Mouse (Mus musculus) neural tube, embryonic 15.5 days (tissue): ENCODE results near the gene Trrap. TPM values are rescaled to one million over a fixed set of nuclear protein-coding genes. Genes with fewer than 3 reads are reported as not detected.
A peak's percentile ranks its signal among the peaks of the same experiment; 100 is the strongest.
"Not testable (repeated sequence)": the region's sequence is repeated elsewhere in the genome, so short reads cannot be mapped to it uniquely, and the experiment has no call there.

Source experiments
- ATAC-seq: fragments of 200-750 bp; cut with Nextera tagmentation; 2 replicates; pipeline ENCODE4 v1.8.0; 2017; ENCODE audit warnings: mild to moderate bottlenecking, moderate TSS enrichment, moderate library complexity; ENCODE audit not compliant: low FRiP score
- H3K27ac ChIP-seq: fragments of 300-500 bp; sonication (generic); replicated peaks from 2 replicates; pipeline ENCODE4 v1.5.1; 2015; ENCODE audit warnings: mild to moderate bottlenecking, inconsistent platforms
- H3K27me3 ChIP-seq: fragments of 300-500 bp; sonication (generic); replicated peaks from 2 replicates; pipeline ENCODE4 v1.6.1; 2015; ENCODE audit warnings: inconsistent platforms
- H3K36me3 ChIP-seq: fragments of 300-500 bp; sonication (generic); 2 replicates; pipeline ENCODE4 v1.6.1; 2015; ENCODE audit warnings: inconsistent platforms
- H3K4me1 ChIP-seq: fragments of 300-500 bp; sonication (generic); 2 replicates; pipeline ENCODE4 v1.6.1; 2015; ENCODE audit warnings: inconsistent platforms
- H3K4me2 ChIP-seq: fragments of 300-500 bp; sonication (generic); 2 replicates; pipeline ENCODE4 v1.6.1; 2015; ENCODE audit warnings: inconsistent platforms, mild to moderate bottlenecking, moderate library complexity
- H3K4me3 ChIP-seq: fragments of 300-500 bp; sonication (generic); replicated peaks from 2 replicates; pipeline ENCODE4 v1.5.1; 2015; ENCODE audit warnings: mild to moderate bottlenecking, inconsistent platforms
- H3K9ac ChIP-seq: fragments of 300-500 bp; sonication (generic); replicated peaks from 2 replicates; pipeline ENCODE4 v1.6.1; 2015; ENCODE audit warnings: mild to moderate bottlenecking, inconsistent platforms
- H3K9me3 ChIP-seq: fragments of 300-500 bp; sonication (generic); replicated peaks from 2 replicates; pipeline ENCODE4 v1.6.1; 2016; ENCODE audit warnings: inconsistent platforms
- WGBS: fragments of 180-500 bp; shearing (Covaris S2); methylation state at CpG from one replicate; pipeline ENCODE4 v1.1.7; 2015; ENCODE audit warnings: mixed read lengths; 5-methylcytosine and 5-hydroxymethylcytosine counted together
- polyA plus RNA-seq: library from polyadenylated mRNA; unstranded; fragments of >200 nt; fragmentation: Nextera tagmentation; extraction: Ambion mirVana; gene quantifications from 2 replicates; pipeline ENCODE4 v1.2.1, GENCODE M21; 2015

Trrap gene
- polyA plus RNA-seq: 61.2 and 64.5 TPM in 2 replicates

DNA sequence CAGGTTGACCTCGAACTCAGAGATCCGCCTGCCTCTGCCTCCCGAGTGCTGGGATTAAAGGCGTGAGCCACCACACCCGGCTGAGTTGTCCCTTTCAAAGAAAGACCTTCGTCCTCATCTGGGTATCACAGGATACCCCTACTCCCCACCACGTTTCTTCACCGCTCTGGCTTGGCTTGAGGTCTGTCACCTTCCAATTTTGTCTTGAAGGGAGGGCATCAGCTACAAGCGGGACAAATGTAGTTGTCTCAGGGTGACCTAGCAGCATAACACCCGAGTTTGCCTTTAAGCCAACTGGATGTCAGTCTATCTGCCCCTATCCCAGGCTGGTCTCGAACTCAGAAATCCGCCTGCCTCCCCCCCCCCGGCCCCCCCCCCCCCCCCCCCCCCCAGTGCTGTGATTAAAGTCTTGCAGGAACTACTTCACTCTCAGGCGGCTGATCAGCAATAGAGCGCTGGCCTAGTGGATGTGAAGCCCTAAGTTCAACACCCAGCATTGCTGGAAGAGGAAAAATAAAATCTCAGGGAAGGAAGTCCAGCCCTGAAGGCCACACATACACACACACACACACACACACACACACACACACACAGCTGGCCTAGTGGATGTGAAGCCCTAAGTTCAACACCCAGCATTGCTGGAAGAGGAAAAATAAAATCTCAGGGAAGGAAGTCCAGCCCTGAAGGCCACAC, at the start of gene Trrap:
Trrap (plus strand) TSS at position 627 of the 693 bp plus-strand sequence.
- ATAC-seq: peak; percentile 12
- H3K9me3 ChIP-seq, H3K27me3 ChIP-seq: not testable (repeated sequence)
- Histone ChIP-seq H3K9ac (peak within 1 kb of the TSS; percentile 82), H3K4me3 (peak within 1 kb of the TSS; percentile 92), H3K4me2 (peak within 1 kb of the TSS; percentile 77), H3K27ac (peak within 1 kb of the TSS; percentile 99), H3K4me1 (peaks cover 16% of the 10 kb centered on the region), H3K36me3 (peaks cover 11% of the 10 kb centered on the region)
- 83% methylated on average over 14 of the region's 15 CpGs for WGBS

DNA sequence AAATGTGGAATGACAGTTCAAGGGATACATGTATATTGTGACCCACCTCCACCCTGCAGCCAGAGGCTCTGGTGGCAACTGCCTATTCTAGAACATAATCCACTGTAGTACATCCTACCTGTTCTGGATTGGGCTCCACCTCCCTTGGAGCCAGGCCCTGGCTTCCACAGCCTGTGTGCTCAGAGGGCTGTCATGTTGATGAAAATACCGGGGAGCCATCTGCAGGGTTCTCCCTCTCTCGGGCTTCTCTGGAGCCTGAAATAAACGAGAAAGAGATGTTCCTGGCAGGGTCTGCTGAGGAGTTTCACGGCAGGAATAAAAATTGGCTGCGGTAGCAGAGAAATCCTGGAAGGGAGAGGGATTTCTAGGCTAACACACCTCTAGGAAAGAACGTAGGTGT, 47.8 kb upstream of the Trrap start:
- H3K4me2 ChIP-seq: no peak overlapping the region
- H3K9ac ChIP-seq: no peak overlapping the region
- H3K4me1 ChIP-seq: peaks cover 5% of the 10 kb centered on the region; the same call in 1 of the 2 replicates
- H3K36me3 ChIP-seq: no peaks in the 10 kb centered on the region
- H3K9me3 ChIP-seq: no peaks in the 10 kb centered on the region
- no peaks in the 10 kb centered on the region for H3K27me3 ChIP-seq
- no peak overlapping the region for H3K4me3 ChIP-seq
- 57% methylated on average over 6 of the region's 6 CpGs for WGBS
- no peak for ATAC-seq
- H3K27ac ChIP-seq: peak overlapping the region; percentile 28; the same call in 1 of the 2 replicates

DNA sequence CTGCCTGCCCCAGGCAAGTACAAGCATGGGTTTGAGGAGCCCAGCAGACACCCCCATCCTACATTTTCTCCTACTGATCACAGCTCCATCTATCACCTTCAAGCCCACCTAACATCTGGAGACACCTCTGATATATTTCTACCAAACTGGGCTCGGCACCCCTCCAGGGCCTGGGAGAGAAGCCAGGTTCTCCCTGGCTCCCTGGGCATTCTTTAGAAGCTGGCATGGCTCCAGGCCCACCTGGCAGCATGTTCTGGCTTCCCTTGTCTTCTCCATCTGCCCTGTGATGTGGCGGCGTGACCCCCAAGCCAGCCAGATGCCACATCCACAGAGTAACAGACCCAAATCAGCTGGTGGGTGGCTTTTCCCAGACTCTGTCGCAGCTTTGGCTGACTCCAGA, 47.3 kb upstream of the Trrap start:
- Histone ChIP-seq H3K4me1 (peaks cover 5% of the 10 kb centered on the region; the same call in 1 of the 2 replicates), H3K27me3 (no peaks in the 10 kb centered on the region), H3K4me2 (no peak overlapping the region), H3K9me3 (no peaks in the 10 kb centered on the region), H3K36me3 (no peaks in the 10 kb centered on the region), H3K4me3 (no peak overlapping the region), H3K9ac (no peak overlapping the region), H3K27ac (0 out of 2 replicates have a peak overlapping the region, but pooled peaks have one; percentile 28)
- no peak for ATAC-seq
- WGBS: 61% methylated on average over 4 of the region's 4 CpGs

DNA sequence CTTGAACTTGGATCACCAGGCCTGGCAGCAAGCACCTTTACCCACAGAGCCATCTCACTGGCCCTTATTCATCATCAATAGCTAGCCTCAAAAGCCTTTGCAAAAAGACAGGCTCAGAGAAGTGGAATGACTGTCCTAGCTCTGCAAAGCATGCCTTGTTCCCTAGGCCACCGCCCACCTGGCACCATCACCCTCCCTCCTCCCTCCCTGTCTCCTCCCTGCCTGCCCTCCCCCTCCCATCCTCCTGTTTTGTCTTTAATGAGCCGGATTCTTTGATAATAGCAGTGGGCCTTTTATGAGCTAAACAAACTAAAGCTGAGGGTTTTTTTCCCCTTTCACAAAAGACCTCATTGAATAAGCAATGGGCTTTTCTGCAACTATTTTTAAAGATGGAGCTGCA, 42.6 kb upstream of the Trrap start:
- Histone ChIP-seq H3K9me3 (no peaks in the 10 kb centered on the region), H3K4me2 (no peak overlapping the region), H3K27ac (no peak overlapping the region), H3K4me1 (peaks cover 4% of the 10 kb centered on the region; the same call in 1 of the 2 replicates), H3K27me3 (peaks cover 8% of the 10 kb centered on the region; the same call in 1 of the 2 replicates), H3K36me3 (no peaks in the 10 kb centered on the region), H3K9ac (no peak overlapping the region), H3K4me3 (no peak overlapping the region)
- no peak for ATAC-seq
- 17% methylated on average over 2 of the region's 2 CpGs for WGBS

DNA sequence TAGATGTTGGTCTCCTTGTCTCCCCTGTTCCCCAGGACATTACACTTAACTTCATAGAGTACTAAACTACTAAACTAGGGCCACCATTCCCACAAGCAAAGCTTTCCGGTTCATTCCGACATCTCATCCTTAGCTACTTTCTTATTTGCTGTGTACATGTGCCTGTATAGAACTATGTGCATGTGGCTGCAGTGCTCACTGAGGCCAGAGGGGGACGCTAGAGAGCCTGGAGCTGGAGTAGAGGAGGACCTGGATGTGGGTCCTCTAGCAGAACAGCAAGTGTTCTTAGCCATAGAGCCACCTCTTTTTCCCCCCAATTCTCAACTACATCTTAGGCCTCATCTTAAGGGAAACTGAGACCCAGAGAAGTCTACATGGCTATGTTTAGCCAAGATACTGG, 42.0 kb upstream of the Trrap start:
- Histone ChIP-seq H3K27me3 (peaks cover 8% of the 10 kb centered on the region; the same call in 1 of the 2 replicates), H3K27ac (no peak overlapping the region), H3K9ac (no peak overlapping the region), H3K36me3 (no peaks in the 10 kb centered on the region), H3K4me2 (no peak overlapping the region), H3K4me3 (no peak overlapping the region), H3K4me1 (no peaks in the 10 kb centered on the region), H3K9me3 (no peaks in the 10 kb centered on the region)
- WGBS: 80% methylated on average over 3 of the region's 3 CpGs
- no peak for ATAC-seq

DNA sequence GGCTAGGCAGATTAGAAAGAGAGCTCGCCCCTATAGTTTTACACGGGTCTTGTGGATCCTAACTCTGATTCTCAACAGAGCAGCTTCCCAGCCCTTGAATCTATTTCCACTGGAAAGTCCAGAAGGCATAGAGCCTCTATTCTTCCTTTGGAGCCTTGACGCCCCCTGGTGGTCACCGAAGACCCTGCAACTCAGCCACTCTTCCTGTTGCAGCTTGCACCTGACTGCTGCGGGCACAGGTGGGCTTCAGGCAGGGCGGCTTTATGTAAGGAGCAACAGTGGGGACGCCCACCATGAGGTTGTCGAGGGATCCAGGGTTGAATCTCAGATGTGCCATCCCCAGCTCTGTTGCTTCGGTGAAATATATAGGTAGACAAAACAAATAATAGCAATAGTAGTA, 40.4 kb upstream of the Trrap start:
- Histone ChIP-seq H3K9me3 (no peaks in the 10 kb centered on the region), H3K27ac (no peak overlapping the region)
- ATAC-seq: peak; percentile 38; the same call in 1 of the 2 replicates

DNA sequence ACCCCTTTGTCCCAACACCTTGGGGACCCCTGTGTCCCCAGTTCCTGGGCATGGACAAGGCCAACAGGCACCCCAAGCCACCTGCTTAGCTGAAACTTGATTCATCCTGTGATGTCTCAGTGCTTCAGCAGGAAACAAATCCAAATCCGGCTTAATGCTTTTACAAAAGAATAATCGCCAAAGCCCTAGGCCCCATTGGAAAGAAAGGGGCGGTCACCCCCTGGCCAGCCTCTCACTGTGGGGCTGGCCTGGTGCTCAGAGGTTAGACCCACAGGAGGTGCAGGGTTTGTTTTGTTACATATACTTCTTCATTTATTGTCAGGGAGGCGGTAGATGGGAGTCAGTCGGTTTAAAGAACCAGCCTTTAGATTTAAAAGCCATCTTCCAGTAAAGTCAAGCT, 39.3 kb upstream of the Trrap start:
- no peaks in the 10 kb centered on the region for H3K9me3 ChIP-seq
- H3K4me3 ChIP-seq: no peak overlapping the region
- 33% methylated on average over 5 of the region's 5 CpGs for WGBS
- no peak overlapping the region for H3K9ac ChIP-seq
- H3K36me3 ChIP-seq: no peaks in the 10 kb centered on the region
- H3K4me2 ChIP-seq: no peak overlapping the region
- peaks cover 8% of the 10 kb centered on the region; the same call in 1 of the 2 replicates for H3K27me3 ChIP-seq
- no peaks in the 10 kb centered on the region for H3K4me1 ChIP-seq
- no peak for ATAC-seq
- no peak overlapping the region for H3K27ac ChIP-seq

More for the DNA sequence above, 40.4 kb upstream of the Trrap start:
- Histone ChIP-seq H3K9ac (no peak overlapping the region), H3K4me3 (no peak overlapping the region), H3K27me3 (peaks cover 8% of the 10 kb centered on the region; the same call in 1 of the 2 replicates), H3K4me1 (no peaks in the 10 kb centered on the region), H3K36me3 (no peaks in the 10 kb centered on the region), H3K4me2 (no peak overlapping the region)
- 6% methylated on average over 9 of the region's 9 CpGs for WGBS

DNA sequence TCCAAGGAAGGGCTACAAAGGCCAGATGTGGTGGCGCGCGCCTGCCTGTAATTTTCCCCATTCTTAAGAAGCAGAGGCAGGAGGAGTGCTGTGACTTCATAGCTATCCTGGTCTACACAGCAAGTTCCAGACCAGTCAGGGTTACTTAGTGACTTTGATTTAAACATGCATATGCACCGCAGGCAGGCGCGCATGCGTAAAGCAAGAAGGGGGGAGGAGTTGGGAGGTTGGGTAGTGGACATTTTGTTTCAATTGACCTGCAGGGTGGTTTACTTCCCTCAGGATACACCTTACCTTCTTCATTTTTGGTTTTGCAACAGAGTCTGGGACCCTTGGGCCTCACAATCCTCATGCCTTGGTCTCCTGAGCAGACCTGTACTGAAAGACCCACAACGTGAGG, 38.3 kb upstream of the Trrap start:
- Histone ChIP-seq H3K27ac (no peak overlapping the region), H3K36me3 (no peaks in the 10 kb centered on the region), H3K4me1 (no peaks in the 10 kb centered on the region), H3K4me2 (no peak overlapping the region), H3K27me3 (peaks cover 8% of the 10 kb centered on the region; the same call in 1 of the 2 replicates), H3K4me3 (no peak overlapping the region), H3K9ac (no peak overlapping the region), H3K9me3 (no peaks in the 10 kb centered on the region)
- 79% methylated on average over 8 of the region's 8 CpGs for WGBS
- no peak for ATAC-seq

DNA sequence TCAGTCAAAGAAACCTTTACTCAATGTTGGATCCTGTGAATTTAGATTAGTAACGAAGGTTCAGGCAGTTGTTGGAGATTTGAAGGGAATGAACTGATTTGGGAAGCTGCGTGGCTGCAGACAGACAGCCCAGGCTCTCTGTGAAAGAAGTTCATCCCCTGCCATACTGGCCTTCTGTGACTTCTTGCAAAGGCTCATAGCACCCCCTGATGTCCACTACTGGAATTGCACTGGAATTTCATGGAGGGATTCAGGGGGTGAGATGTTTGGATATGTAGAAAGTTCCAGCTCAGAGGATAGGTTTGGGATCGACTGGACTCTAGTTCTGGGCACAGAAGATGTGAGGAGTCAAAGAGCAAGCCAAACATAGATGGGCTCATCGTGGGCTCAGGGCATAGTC, 33.6 kb upstream of the Trrap start:
- no peak; the same call in 1 of the 2 replicates for ATAC-seq

DNA sequence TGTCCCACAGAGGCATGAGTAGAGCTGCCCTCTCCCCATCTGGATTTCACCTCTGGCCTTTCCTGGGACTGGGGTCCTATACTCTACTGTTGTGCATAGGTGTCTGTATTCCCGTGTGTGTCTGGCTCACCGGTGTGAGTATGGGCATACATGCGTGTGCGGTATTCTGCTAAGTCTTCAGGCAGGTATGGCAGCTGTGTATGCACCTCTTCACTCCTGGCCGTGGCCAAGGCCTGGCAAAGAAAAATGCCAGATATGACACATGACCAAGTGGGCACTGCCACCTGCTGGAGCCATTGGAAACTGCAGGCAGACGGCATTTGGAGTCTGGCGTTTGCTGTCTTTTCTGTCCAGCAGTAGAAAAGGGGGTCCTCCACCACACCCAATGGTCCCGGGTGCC, 32.6 kb upstream of the Trrap start:
- H3K36me3 ChIP-seq: peaks cover 24% of the 10 kb centered on the region
- 27% methylated on average over 8 of the region's 8 CpGs for WGBS

More for the DNA sequence above, 33.6 kb upstream of the Trrap start:
- H3K27me3 ChIP-seq: no peaks in the 10 kb centered on the region
- WGBS: 32% methylated on average over 4 of the region's 4 CpGs
- H3K4me1 ChIP-seq: 0 out of 2 replicates have a peak, but pooled peaks cover 3% of the 10 kb centered on the region
- H3K9ac ChIP-seq: no peak overlapping the region
- H3K27ac ChIP-seq: no peak overlapping the region
- H3K36me3 ChIP-seq: peaks cover 15% of the 10 kb centered on the region
- no peaks in the 10 kb centered on the region for H3K9me3 ChIP-seq
- no peak overlapping the region for H3K4me3 ChIP-seq
- no peak overlapping the region for H3K4me2 ChIP-seq

DNA sequence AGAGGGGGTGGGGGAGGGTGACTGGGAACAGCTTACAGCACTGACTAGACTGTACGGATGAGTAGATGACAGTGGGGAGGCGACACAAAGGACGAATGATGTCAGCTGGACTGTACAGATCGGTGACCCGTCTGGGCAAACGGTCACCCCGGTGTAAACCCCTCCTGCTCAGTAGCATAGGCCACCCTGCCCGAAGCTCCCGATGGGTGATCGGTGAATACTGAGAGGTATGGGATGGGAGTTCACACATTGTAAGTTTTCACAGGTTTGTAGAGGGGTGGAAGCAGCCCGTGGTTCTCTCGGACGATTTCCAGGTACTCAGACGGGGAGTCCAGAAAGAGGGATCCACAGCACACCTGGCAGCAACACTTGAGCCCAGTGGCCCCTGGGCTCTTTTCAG, 30.4 kb upstream of the Trrap start:
- H3K27me3 ChIP-seq: no peaks in the 10 kb centered on the region
- WGBS: 88% methylated on average over 14 of the region's 14 CpGs
- H3K36me3 ChIP-seq: peaks cover 43% of the 10 kb centered on the region
- H3K4me2 ChIP-seq: no peak overlapping the region
- H3K9ac ChIP-seq: no peak overlapping the region
- no peak for ATAC-seq
- H3K4me3 ChIP-seq: no peak overlapping the region
- no peaks in the 10 kb centered on the region for H3K9me3 ChIP-seq
- no peak overlapping the region for H3K27ac ChIP-seq
- 0 out of 2 replicates have a peak, but pooled peaks cover 3% of the 10 kb centered on the region for H3K4me1 ChIP-seq

More for the DNA sequence above, 32.6 kb upstream of the Trrap start:
- H3K27ac ChIP-seq: no peak overlapping the region
- H3K4me3 ChIP-seq: no peak overlapping the region
- H3K27me3 ChIP-seq: no peaks in the 10 kb centered on the region
- no peak overlapping the region for H3K9ac ChIP-seq
- no peak overlapping the region for H3K4me2 ChIP-seq
- H3K9me3 ChIP-seq: no peaks in the 10 kb centered on the region
- H3K4me1 ChIP-seq: 0 out of 2 replicates have a peak, but pooled peaks cover 3% of the 10 kb centered on the region
- peak; percentile 60 for ATAC-seq

DNA sequence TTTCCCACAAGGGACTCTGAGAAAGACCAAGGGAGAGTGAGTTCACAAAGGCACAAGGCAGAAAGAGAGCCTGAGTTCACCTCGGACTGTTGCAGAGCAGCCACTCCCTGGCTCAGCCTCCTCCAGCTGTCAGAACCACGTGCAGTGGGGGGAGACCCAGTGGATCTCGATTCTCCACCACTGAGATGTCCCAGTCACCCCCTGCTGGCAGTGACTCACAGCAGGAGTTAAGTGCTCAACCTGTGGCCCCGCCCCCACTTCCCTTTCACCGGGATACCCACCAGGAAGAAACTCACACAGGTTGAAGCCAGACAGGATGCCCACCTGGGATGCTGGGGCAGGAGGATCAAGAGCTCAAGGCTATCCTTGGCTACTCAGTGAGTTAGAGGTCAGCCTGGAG, 15.1 kb upstream of the Trrap start:
- Histone ChIP-seq H3K9ac (no peak overlapping the region), H3K9me3 (no peaks in the 10 kb centered on the region), H3K27me3 (no peaks in the 10 kb centered on the region), H3K36me3 (peaks cover 60% of the 10 kb centered on the region), H3K4me3 (no peak overlapping the region), H3K4me1 (peaks cover 5% of the 10 kb centered on the region; the same call in 1 of the 2 replicates), H3K4me2 (no peak overlapping the region), H3K27ac (no peak overlapping the region)
- no peak for ATAC-seq
- WGBS: 23% methylated on average over 5 of the region's 5 CpGs
